Mouse (Mus musculus) testis, postnatal 10 days (tissue): ENCODE data around the gene Nfix.

ENCODE experiments used
- DNase-seq: peaks from one replicate; pipeline ENCODE4 v3.0.0; 2021; ENCODE audit warnings: low spot score

Nfix gene

GRCm38 (mm10) chr8:84799999-84800831, at the start of gene Nfix:
Gene Nfix (minus strand): TSS chr8:84800344.
- DNase-seq: peak; percentile 80

- no peak for DNase-seq
These were observed 47.7 kb upstream of the Nfix start for GRCm38 (mm10) chr8:84847684-84848435.

GRCm38 (mm10) chr8:84846722-84847572, 46.8 kb upstream of the Nfix start, which contains the start of gene Calr:
Gene Calr (minus strand): TSS chr8:84846934.
- peak; percentile 98 for DNase-seq

GRCm38 (mm10) chr8:84846094-84846721, 46.1 kb upstream of the Nfix start:
- DNase-seq: no peak

GRCm38 (mm10) chr8:84845355-84846093, 45.4 kb upstream of the Nfix start:
- DNase-seq: peak; percentile 70

GRCm38 (mm10) chr8:84844397-84845070, 44.4 kb upstream of the Nfix start:
- no peak for DNase-seq

GRCm38 (mm10) chr8:84841514-84841913, 41.4 kb upstream of the Nfix start:
- DNase-seq: no peak

GRCm38 (mm10) chr8:84840248-84840999, 40.3 kb upstream of the Nfix start, which contains the start of gene Rad23a:
Gene Rad23a (minus strand): TSS chr8:84840665.
- DNase-seq: peak; percentile 91

GRCm38 (mm10) chr8:84839875-84840247, 39.7 kb upstream of the Nfix start:
- DNase-seq: no peak

- no peak for DNase-seq
These were observed 39.3 kb upstream of the Nfix start for GRCm38 (mm10) chr8:84839411-84839810.

- no peak for DNase-seq
These were observed 38.4 kb upstream of the Nfix start for GRCm38 (mm10) chr8:84838513-84838912.

- DNase-seq: no peak
These were observed 37.8 kb upstream of the Nfix start for GRCm38 (mm10) chr8:84837912-84838470.

GRCm38 (mm10) chr8:84837149-84837911, 37.2 kb upstream of the Nfix start:
- DNase-seq: no peak

- DNase-seq: peak; percentile 73
These were observed 35.0 kb upstream of the Nfix start for GRCm38 (mm10) chr8:84834866-84835855.

- no peak for DNase-seq
These were observed 34.1 kb upstream of the Nfix start for GRCm38 (mm10) chr8:84834002-84834865.
